Mouse (Mus musculus) spleen, postnatal 4 days (tissue): Measurements from ENCODE around the gene Perp.

ENCODE experiments used
- DNase-seq, 2 experiments: peaks; one replicate each; pipeline ENCODE4 v3.0.0; 2022; ENCODE audit warnings: low spot score in 2 of 2

Perp gene

GRCm38 (mm10) chr10:18863332-18863731, 18.5 kb downstream of the Perp start:
- DNase-seq = no peak

- no peak for DNase-seq
Observed at GRCm38 (mm10) chr10:18864753-18865152, 19.9 kb downstream of the Perp start.

DNA sequence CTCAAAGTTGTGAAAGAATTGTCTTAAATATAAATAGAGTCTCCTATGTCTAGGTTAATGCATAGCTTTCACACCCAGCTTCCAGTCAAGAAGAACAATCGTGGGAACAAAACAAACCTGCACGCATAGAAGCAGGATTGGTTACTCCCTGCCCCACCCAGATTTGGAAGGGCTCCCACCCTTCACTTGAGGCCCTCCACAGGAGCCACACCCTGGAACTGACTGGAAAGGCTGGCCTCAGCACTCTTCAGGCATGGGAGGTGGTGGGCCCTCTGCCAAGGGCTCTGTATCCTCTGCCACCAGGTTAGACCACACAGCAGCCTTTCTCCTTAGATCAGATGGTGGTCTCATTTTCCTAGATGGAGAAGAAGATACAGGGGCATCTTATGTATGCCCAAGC, 26.2 kb downstream of the Perp start:
- DNase-seq = no peak

- no peak for DNase-seq
Observed at GRCm38 (mm10) chr10:18876211-18876610, 31.4 kb downstream of the Perp start.

DNA sequence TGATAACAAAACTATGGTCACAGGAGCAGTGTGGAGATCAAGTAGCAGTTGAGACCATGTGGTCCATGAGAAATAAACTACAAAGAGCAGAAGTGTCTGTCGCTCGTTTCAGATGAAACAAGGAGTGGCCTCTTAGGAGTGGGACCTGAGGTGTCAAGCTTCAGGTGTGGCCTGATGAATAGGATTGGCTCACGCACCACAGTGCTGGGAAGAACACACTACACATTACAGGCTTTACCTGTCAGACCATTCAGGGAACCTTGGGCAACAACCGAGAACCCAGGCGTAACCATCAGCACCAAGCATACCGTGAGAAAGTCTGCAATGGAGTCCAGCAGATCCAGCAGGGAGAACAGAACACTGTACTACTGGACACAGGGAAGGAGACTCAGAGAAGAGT, 33.3 kb downstream of the Perp start:
- DNase-seq = no peak

GRCm38 (mm10) chr10:18879160-18879559, 34.3 kb downstream of the Perp start:
- DNase-seq = no peak

- DNase-seq = no peak
Observed at GRCm38 (mm10) chr10:18879690-18880089, 34.9 kb downstream of the Perp start.

DNA sequence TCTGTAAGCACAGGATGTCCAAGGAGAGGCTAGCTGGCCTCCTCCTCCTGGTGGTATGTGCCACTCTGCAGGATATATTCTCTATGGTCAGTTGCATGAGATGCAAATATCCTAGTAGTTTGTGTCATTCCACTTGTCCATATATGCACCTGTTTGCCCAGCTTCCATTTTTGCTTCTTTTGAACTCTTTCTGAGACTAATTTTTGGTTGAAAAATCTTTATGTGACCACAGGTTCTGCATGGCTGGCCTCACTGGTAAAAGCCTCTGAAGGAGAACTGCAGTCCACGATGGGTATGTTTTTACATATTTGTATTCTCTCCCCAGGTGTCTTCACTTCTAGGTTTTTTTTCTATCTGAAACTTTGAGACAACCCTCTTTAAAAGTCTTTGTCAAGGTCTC, 37.4 kb downstream of the Perp start:
- no peak for DNase-seq

DNA sequence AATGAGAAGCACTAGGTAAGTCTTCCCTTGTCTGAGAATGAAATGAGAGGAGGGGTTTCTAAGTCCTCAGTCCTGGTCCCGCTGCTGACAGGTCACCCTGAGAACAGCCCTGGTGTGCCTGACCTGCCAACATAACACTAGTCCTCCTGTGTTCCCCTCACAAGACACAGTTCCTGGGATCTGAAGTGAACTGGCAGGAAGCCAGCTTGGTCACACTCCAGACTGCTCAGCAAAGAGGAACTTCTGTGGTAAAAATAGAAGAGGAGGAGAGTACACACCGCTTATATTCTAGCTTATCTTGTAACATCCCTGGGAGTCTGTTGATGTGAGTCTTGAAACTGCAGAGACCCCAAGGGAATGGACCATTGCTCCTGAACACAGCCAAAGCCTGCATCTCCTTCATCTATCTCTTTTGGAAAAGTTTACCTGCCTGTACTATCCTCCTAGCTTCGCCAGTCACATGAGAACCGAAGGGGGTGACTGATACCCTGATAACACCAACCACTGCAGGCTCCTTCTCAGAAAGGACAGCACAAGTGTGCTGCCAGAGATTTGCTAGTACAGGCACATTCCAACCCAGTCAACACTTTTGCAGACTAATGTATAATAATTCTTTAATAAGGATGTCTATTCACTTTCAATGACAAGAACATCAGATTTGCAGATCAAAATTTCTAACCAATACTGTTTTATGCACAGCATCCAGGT, 42.3 kb downstream of the Perp start:
- no peak for DNase-seq

GRCm38 (mm10) chr10:18888751-18889150, 43.9 kb downstream of the Perp start:
- no peak for DNase-seq

GRCm38 (mm10) chr10:18889255-18889654, 44.4 kb downstream of the Perp start:
- no peak for DNase-seq

- no peak for DNase-seq
Observed at GRCm38 (mm10) chr10:18891110-18891509, 46.3 kb downstream of the Perp start.

DNA sequence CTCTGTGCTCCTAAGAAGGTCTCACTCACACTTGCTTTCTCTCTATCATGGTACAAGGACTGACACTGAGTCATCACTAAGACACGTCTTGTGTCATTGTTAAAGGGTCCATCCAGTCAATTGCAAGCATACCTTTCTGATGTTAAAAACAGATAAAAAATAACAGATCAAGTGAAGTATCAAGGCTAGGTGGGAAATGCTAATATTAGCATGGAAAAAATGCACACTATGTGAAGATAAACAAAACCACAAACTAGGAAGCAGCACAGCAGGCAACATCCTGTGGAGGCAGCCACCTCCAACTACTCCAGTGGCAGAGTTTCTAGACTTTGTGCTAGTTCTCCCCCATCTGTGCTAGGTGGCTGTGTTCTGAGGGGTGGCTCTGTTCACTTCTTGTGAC, 47.3 kb downstream of the Perp start:
- no peak for DNase-seq

GRCm38 (mm10) chr10:18894259-18895166, 49.7 kb downstream of the Perp start:
- DNase-seq = no peak

- peak; percentile 33 to 74 for DNase-seq
Observed at GRCm38 (mm10) chr10:18904108-18904507, 59.3 kb downstream of the Perp start.
